Mouse (Mus musculus): ENCODE data around the gene Pex6. TPM values are rescaled to one million over a fixed set of nuclear protein-coding genes. Genes with fewer than 3 reads are reported as not detected.
A peak's percentile ranks its signal among the peaks of the same experiment; 100 is the strongest.

Pex6 gene
- polyA plus RNA-seq, 1 experiment from 2014 or later: 21.9 TPM

GRCm38 (mm10) chr17:46681466-46682118 lies 29.7 kb upstream of the Pex6 start:
- Histone ChIP-seq H3K4me1 (peaks cover 37% of the 10 kb centered on the region), H3K27me3 (ENCODE audit: insufficient read depth, poor library complexity, severe bottlenecking) (no peaks in the 10 kb centered on the region), H3K27ac (peak overlapping the region; percentile 87), H3K4me3 (peak overlapping the region; percentile 78), H3K9me3 (no peaks in the 10 kb centered on the region), H3K36me3 (peaks cover 65% of the 10 kb centered on the region)
- peak; percentile 74 for DNase-seq (ENCODE audit: low spot score)
- WGBS: 22% methylated on average over 12 of the region's 12 CpGs

DNA sequence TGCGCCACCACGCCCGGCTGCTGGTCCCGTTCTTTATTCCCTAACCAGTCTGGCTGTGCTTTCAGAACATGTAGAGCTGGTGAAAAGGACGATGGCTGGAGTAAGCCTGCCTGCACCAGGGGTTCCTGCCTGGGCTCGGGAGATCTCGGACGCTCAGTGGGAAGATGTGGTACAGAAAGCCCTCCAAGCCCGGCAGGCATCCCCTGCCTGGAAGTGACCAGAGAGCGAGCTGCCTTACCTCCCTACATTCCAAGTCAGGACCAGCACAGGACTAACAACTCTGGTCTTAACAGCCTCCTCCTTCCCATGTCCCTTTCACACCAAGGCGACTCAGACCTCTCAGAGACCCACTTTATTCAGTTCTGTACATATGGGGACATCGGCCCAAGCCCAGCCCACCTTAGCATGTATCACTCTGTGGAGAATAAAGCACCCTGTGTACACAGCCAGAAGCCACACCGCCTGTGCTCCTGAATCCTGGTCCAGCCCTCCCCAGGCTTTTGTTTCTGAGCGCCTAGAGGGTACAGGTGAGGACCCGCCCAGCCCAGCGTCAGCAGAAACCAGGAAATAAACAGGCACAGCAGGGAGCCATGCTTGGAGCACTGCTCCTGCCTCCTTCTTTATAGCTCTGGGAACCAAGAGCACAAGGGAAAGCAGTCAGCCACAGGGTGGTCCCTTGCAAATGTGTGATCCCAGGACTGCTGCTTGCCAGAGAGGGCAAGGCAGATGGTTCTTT lies 28.4 kb upstream of the Pex6 start:
- DNase-seq (ENCODE audit: low spot score): no peak
- Histone ChIP-seq H3K4me3 (no peak overlapping the region), H3K4me1 (peaks cover 34% of the 10 kb centered on the region), H3K36me3 (peaks cover 65% of the 10 kb centered on the region), H3K27me3 (ENCODE audit: insufficient read depth, poor library complexity, severe bottlenecking) (no peaks in the 10 kb centered on the region), H3K9me3 (no peaks in the 10 kb centered on the region), H3K27ac (no peak overlapping the region)
- WGBS: 82% methylated on average over 16 of the region's 16 CpGs

GRCm38 (mm10) chr17:46685913-46686312 lies 25.4 kb upstream of the Pex6 start:
- Histone ChIP-seq H3K27me3 (ENCODE audit: insufficient read depth, poor library complexity, severe bottlenecking) (no peaks in the 10 kb centered on the region), H3K36me3 (peaks cover 66% of the 10 kb centered on the region), H3K27ac (no peak overlapping the region), H3K9me3 (no peaks in the 10 kb centered on the region), H3K4me1 (peaks cover 16% of the 10 kb centered on the region), H3K4me3 (no peak overlapping the region)
- no peak for DNase-seq (ENCODE audit: low spot score)
- WGBS: 90% methylated on average over 6 of the region's 6 CpGs

GRCm38 (mm10) chr17:46690665-46691064 lies 20.6 kb upstream of the Pex6 start:
- 66% methylated on average over 12 of the region's 12 CpGs for WGBS
- DNase-seq (ENCODE audit: low spot score): no peak
- peaks cover 47% of the 10 kb centered on the region for H3K36me3 ChIP-seq
- no peak overlapping the region for H3K27ac ChIP-seq
- H3K4me1 ChIP-seq: peaks cover 6% of the 10 kb centered on the region; the same call in 1 of the 2 replicates
- H3K9me3 ChIP-seq: no peaks in the 10 kb centered on the region
- H3K4me3 ChIP-seq: no peak overlapping the region
- no peaks in the 10 kb centered on the region for H3K27me3 ChIP-seq (ENCODE audit: insufficient read depth, poor library complexity, severe bottlenecking)

DNA sequence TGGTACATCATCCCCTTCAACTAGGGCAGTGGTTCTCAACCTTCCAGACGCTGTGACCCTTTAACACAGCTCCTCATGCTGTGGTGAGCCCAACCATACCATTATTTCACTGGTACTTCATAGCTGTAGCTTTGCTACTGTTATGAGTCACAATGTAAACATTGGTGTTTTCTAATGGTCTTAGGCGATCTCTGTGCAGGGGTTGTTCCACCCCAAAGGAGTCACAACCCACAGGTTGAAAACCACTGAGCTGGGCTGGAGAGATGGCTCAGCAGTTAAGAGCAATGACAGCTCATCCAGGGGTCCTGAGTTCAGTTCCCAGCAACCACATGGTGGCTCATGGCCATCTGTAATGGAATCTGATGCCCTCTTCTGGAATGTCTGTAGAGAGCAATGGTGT lies 19.9 kb upstream of the Pex6 start:
- WGBS: 90% methylated on average over 2 of the region's 2 CpGs
- no peak for DNase-seq (ENCODE audit: low spot score)
- H3K9me3 ChIP-seq: no peaks in the 10 kb centered on the region
- H3K36me3 ChIP-seq: peaks cover 45% of the 10 kb centered on the region
- no peaks in the 10 kb centered on the region for H3K27me3 ChIP-seq (ENCODE audit: insufficient read depth, poor library complexity, severe bottlenecking)
- no peak overlapping the region for H3K27ac ChIP-seq
- peaks cover 10% of the 10 kb centered on the region; the same call in 1 of the 2 replicates for H3K4me1 ChIP-seq
- no peak overlapping the region for H3K4me3 ChIP-seq

- H3K4me3 ChIP-seq: no peak overlapping the region
- H3K36me3 ChIP-seq: peaks cover 41% of the 10 kb centered on the region
- no peaks in the 10 kb centered on the region for H3K9me3 ChIP-seq
- WGBS: 95% methylated on average over 1 of the region's 1 CpGs
- DNase-seq (ENCODE audit: low spot score): no peak
- H3K27ac ChIP-seq: no peak overlapping the region
- H3K27me3 ChIP-seq (ENCODE audit: insufficient read depth, poor library complexity, severe bottlenecking): no peaks in the 10 kb centered on the region
- peaks cover 14% of the 10 kb centered on the region; the same call in 1 of the 2 replicates for H3K4me1 ChIP-seq
These were observed 16.7 kb upstream of the Pex6 start for GRCm38 (mm10) chr17:46694517-46695063.

DNA sequence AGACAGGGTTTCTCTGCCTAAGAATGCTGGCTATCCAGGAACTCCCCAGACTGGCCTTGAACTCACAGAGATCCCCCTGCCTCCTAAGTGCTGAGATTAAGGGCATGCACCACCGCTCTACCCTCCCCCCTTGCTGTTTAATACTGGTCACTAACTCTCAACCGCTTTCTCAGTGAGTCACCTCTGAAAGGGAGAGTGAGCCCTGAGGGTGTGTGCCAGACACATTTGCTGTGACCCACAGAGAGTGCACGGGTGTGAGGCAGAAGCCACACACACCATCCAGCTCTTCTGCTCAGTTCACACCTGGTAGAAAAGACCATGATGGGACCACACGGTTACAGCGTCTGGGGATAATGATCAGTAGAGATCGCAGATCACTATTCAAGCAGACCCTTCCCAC lies 12.7 kb upstream of the Pex6 start:
- Histone ChIP-seq H3K4me1 (peaks cover 31% of the 10 kb centered on the region), H3K27me3 (ENCODE audit: insufficient read depth, poor library complexity, severe bottlenecking) (no peaks in the 10 kb centered on the region), H3K27ac (no peak overlapping the region), H3K36me3 (peaks cover 38% of the 10 kb centered on the region), H3K9me3 (no peaks in the 10 kb centered on the region), H3K4me3 (no peak overlapping the region)
- DNase-seq (ENCODE audit: low spot score): no peak
- 81% methylated on average over 6 of the region's 6 CpGs for WGBS

GRCm38 (mm10) chr17:46699245-46699644 lies 12.0 kb upstream of the Pex6 start:
- no peaks in the 10 kb centered on the region for H3K9me3 ChIP-seq

DNA sequence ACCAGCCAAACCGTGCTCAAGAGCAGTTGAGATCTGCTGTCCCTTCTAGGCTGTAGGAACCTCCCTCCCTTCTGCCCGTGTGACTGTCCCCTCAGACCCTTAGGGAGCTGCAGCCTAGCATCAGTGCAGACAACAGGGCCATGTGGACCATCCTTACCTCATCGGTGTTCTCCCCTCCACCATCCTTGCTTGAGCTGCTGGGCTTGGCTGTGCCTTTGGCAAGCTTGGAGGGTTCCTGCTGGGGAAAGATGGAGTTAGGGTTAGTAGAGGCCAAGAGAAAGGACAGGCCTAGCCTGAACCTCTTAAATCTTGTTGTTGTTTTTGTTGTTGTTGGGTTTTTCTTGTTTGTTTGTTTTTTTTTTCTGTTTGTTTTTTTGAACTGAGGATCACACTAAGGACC lies 11.4 kb upstream of the Pex6 start:
- no peak overlapping the region for H3K4me3 ChIP-seq
- no peak for DNase-seq (ENCODE audit: low spot score)
- H3K27me3 ChIP-seq (ENCODE audit: insufficient read depth, poor library complexity, severe bottlenecking): no peaks in the 10 kb centered on the region
- 77% methylated on average over 3 of the region's 3 CpGs for WGBS
- H3K4me1 ChIP-seq: peaks cover 39% of the 10 kb centered on the region
- no peaks in the 10 kb centered on the region for H3K9me3 ChIP-seq
- H3K27ac ChIP-seq: no peak overlapping the region
- H3K36me3 ChIP-seq: peaks cover 37% of the 10 kb centered on the region

More at GRCm38 (mm10) chr17:46699245-46699644, 12.0 kb upstream of the Pex6 start:
- Histone ChIP-seq H3K4me3 (no peak overlapping the region), H3K27me3 (ENCODE audit: insufficient read depth, poor library complexity, severe bottlenecking) (no peaks in the 10 kb centered on the region), H3K4me1 (peaks cover 38% of the 10 kb centered on the region), H3K27ac (no peak overlapping the region), H3K36me3 (peaks cover 37% of the 10 kb centered on the region)
- WGBS: 73% methylated on average over 5 of the region's 5 CpGs
- peak; percentile 70 for DNase-seq (ENCODE audit: low spot score)

DNA sequence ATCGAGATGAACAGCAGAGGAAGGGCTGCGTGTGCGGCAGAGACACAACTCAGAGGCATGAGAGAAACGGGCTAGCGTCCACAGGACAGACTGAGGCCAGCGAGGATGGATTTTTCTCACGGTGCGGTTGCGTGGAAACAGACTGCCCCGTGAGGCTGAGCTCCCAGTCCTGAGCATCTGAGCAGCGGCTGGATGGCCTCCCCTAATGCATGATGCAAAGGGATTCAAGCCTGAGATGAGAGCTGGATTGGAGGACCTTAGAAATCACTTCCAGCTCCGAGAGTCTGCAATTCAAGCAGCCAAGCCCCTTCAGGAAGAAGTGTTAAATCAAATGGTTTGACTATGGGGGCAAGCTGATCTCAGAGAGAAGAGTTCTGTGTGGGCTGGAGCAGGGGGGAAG lies 9.8 kb upstream of the Pex6 start:
- Histone ChIP-seq H3K4me3 (no peak overlapping the region), H3K9me3 (no peaks in the 10 kb centered on the region), H3K4me1 (peaks cover 45% of the 10 kb centered on the region), H3K27me3 (ENCODE audit: insufficient read depth, poor library complexity, severe bottlenecking) (no peaks in the 10 kb centered on the region), H3K27ac (0 out of 2 replicates have a peak overlapping the region, but pooled peaks have one; percentile 36), H3K36me3 (peaks cover 32% of the 10 kb centered on the region)
- 78% methylated on average over 12 of the region's 12 CpGs for WGBS
- DNase-seq (ENCODE audit: low spot score): peak; percentile 69

DNA sequence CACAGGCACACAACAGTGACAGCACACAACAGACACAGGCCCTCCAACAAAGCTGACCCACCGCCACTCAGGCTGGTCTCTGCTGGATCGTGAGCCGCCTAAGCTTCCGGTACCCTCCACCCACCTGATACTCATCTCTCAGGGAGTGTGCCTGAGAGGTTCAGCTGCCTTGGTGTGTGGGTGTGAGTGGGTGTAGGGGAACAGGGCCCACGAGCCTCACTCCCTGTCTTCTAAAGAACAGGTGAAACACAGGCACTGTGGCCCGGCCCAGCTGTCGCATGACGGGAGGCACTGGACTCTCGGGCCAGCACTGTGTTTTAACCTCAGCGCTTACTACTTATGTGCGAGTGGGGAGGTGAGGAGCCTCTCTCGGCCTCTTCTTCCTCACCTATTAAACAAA lies 9.2 kb upstream of the Pex6 start:
- DNase-seq (ENCODE audit: low spot score): peak; percentile 74
- no peak overlapping the region; the same call in 1 of the 2 replicates for H3K4me3 ChIP-seq
- no peaks in the 10 kb centered on the region for H3K9me3 ChIP-seq
- H3K4me1 ChIP-seq: peaks cover 51% of the 10 kb centered on the region
- 84% methylated on average over 12 of the region's 12 CpGs for WGBS
- 0 out of 2 replicates have a peak overlapping the region, but pooled peaks have one; percentile 36 for H3K27ac ChIP-seq
- H3K27me3 ChIP-seq (ENCODE audit: insufficient read depth, poor library complexity, severe bottlenecking): no peaks in the 10 kb centered on the region
- peaks cover 32% of the 10 kb centered on the region for H3K36me3 ChIP-seq

GRCm38 (mm10) chr17:46702506-46702905 lies 8.8 kb upstream of the Pex6 start:
- 85% methylated on average over 5 of the region's 5 CpGs for WGBS

More at GRCm38 (mm10) chr17:46702506-46702905, 8.8 kb upstream of the Pex6 start:
- Histone ChIP-seq H3K27me3 (ENCODE audit: insufficient read depth, poor library complexity, severe bottlenecking) (no peaks in the 10 kb centered on the region), H3K27ac (no peak overlapping the region), H3K4me1 (peaks cover 51% of the 10 kb centered on the region), H3K4me3 (peak overlapping the region; percentile 90; the same call in 1 of the 2 replicates), H3K9me3 (no peaks in the 10 kb centered on the region), H3K36me3 (peaks cover 31% of the 10 kb centered on the region)
- no peak for DNase-seq (ENCODE audit: low spot score)

Measured in heart, embryonic 10.5 days (tissue).